Mouse (Mus musculus) G1E (cell line): ENCODE measurements around the gene Ace2.

Source experiments
- CTCF ChIP-seq: IDR thresholded peaks from 2 replicates; pipeline ENCODE4 v1.5.1; 2012; ENCODE audit warnings: low read depth, low read length, inconsistent platforms, mixed read lengths
- TAL1 ChIP-seq: conservative IDR thresholded peaks from 2 replicates; pipeline ENCODE4 v1.6.1; 2012; ENCODE audit warnings: low read depth, low read length, inconsistent platforms, mixed read lengths

GRCm38 (mm10) chrX:164164681-164165080 is 25.5 kb downstream of the Ace2 start:
- TF ChIP-seq CTCF (no peak), TAL1 (no peak)
